ENCODE assay signal across 17 mouse cellular contexts in genomic region chr9:84036046-84036445, GRCm38 (mm10).
"Had no signal": no experiment of that assay in that cellular context is flagged by ENCODE, and none has a peak within 500 bp of the region (broad histone marks: within the 10 kb centered on the region; RNA-seq: fewer than 3 reads in every experiment).

No protein-coding gene starts in this region.

- H3K36me3 ChIP-seq: limb, embryonic 10.5 days; limb, embryonic 13.5 days; liver, embryonic 12.5 days; liver, embryonic 15.5 days had no signal

- H3K9ac ChIP-seq: limb, embryonic 13.5 days; liver, embryonic 12.5 days; liver, embryonic 15.5 days had no signal

- H3K27me3 ChIP-seq: liver, embryonic 12.5 days; liver, embryonic 15.5 days had no signal

- ATAC-seq: liver, embryonic 12.5 days had no signal

- H3K4me2 ChIP-seq: limb, embryonic 13.5 days; liver, embryonic 12.5 days; liver, embryonic 15.5 days; midbrain, embryonic 11.5 days had no signal

- H3K27ac ChIP-seq: kidney, postnatal 0 days; layer of hippocampus, adult 2 months; limb, embryonic 10.5 days; limb, embryonic 13.5 days; liver, embryonic 12.5 days; liver, embryonic 15.5 days had no signal

- H3K4me3 ChIP-seq: layer of hippocampus, adult 2 months; limb, embryonic 10.5 days; limb, embryonic 13.5 days; liver, embryonic 12.5 days; liver, embryonic 15.5 days had no signal

- H3K9me3 ChIP-seq: limb, embryonic 10.5 days; limb, embryonic 13.5 days; liver, embryonic 12.5 days; liver, embryonic 15.5 days had no signal

- DNase-seq: kidney, adult 2 months; kidney, postnatal 25 days; layer of hippocampus, adult 9-11 months; liver; lung, adult 18-20 months; lung, postnatal 10 days; lung, postnatal 4 days; midbrain, embryonic 14.5 days; thymus, adult 2 months; thymus, postnatal 25 days had no signal

- H3K4me1 ChIP-seq: liver, embryonic 12.5 days; liver, embryonic 15.5 days had no signal
